Mouse (Mus musculus) frontal cortex, postnatal 36 days (tissue): ENCODE measurements around the gene Marco.

Experiments
- DNase-seq, 2 experiments: peaks; one replicate each; pipeline ENCODE4 v3.0.0; 2022; ENCODE audit warnings: low spot score in 2 of 2

Gene Marco

GRCm38 (mm10) chr1:120504924-120505323 lies at the start of gene Marco:
Gene Marco, minus strand, starts transcription at chr1:120505024.
- DNase-seq: no peak

GRCm38 (mm10) chr1:120539506-120540029 lies 34.7 kb upstream of the Marco start:
- DNase-seq: no peak

DNA sequence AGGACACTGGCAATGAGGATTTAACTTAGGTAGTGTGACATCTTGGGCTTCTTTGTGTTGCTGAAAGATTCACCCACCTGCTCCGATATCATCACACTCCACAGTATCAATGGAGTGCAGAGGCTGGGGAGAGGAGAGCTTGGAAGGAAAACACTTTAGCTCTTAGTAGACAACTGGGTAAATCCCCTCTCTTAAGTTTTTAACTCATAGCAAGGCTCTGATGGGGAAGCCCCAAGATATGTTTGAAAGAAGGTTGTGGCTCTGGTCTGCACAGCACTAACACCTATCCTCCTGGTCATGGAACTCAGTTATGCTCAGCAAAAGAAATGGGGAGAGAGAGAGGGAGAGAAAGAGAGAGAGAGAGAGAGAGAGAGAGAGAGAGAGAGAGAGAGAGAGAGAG lies 32.2 kb upstream of the Marco start:
- no peak for DNase-seq

DNA sequence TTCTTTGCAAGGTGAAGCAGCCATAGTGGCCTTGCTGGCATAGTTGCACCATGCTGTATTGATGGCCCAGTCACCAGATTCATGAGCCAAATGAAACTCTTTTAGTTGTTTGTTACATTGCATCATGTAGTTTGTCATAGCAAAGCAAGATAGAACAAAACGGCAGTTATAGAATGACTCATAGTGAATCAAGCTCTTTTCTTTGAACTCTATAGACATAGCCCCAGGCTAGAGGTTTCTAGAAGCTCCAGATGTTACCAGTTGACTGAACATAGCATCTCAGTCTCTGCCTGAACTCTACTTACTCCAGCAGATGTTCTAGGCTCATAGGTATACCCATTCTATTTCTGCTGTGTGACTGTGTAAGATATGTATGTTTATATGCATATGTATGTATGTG lies 31.1 kb upstream of the Marco start:
- no peak for DNase-seq

DNA sequence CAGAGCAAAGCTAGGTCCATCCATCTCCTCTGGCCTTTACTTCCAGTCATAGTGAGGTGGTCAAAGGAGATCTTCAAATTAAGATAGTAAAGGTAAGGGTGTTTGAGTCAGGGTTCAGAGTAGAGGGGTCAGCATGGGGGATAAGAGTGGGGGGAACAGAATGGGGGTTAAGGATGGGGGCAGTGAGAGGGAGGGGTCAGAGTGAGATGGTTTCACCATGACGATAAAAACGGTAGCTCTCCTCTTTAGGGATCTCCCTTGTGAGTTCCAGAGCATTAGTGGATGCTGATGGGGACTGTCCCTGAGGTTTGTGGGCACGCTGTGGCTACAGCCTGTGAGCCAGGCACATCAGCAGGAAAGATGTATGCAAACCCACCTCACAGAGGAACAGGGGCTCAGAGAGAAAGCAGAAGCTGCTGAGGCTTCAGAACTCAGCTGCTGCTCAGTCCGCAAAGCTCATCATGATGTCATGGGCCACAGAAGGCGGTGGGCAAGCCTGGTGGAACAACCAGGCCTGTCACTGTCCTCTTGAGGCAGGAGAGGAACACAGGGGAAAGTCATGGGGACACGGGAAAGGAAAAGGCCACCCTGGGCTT lies 27.6 kb upstream of the Marco start:
- no peak for DNase-seq

DNA sequence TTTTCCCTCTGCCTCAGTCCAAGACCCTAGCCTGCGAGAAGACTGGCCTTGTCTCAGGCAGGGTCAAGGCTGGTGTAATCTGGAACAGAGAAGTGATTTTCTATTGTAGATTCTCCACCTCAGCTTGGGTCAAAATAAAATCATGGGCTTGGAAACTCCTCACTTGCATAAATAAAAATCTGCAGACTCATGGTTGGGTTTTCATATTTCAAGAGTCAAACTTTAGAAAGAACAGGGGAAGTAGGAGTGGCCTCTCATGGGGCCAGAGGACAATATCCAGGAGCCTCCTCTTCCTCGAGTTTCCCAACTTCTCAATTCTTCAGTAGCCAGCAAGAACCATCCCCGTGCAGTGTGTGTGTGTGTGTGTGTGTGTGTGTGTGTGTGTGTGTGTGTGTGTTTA lies 26.9 kb upstream of the Marco start:
- DNase-seq: no peak

GRCm38 (mm10) chr1:120529881-120530280 lies 25.1 kb upstream of the Marco start:
- no peak for DNase-seq

GRCm38 (mm10) chr1:120517618-120518017 lies 12.8 kb upstream of the Marco start:
- DNase-seq: no peak

- DNase-seq: no peak
Measured at GRCm38 (mm10) chr1:120510311-120510710, 5.5 kb upstream of the Marco start.

DNA sequence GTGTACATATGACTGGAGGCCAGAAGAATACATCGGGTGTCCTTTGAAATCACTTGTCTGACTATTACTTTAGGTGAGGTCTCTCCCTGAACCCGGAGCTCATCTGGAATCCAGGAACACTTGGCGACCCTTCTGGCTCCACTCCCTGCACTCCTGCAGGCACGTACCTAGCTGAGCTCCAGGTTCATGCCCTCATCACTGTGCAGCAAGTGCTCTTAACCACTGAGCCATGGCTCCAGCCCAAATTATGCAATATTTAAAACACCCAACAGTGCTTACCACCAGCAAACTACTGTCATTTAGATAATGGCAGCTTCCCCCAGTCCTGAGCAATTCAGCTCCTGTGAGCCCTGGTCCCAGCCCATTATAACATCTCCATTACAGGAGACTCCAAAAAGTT lies 4.2 kb upstream of the Marco start:
- DNase-seq: no peak

DNA sequence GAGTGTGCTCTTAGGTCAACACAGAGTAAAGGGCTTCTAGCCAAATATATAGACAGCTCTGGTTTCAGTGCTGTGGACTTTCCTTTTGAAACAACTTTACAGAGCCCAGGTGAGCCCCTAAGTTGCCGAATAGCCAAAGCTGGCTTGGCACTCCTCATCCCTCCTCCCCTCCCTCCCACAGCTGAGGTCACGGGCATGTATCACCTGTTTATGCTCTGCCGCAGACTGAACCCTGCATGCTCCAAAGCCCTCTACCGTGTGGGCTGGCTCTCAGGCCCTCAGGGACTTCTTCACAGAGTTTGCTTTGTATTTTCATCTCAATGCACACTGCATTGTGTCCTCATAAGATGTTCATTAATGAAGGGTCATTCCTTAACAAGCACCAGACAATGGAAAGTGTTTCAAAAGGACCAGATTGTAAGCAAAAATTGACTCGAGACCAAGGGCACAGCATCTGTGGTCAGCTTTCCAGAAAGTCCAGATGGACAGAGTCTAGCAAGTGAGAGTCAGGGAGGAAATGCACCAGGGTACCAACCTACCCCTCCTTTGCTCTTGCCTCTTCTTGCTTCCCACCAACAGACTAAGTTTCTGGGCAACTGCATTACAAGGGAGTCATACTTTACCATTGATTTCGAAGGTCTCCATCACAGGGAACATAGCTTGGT lies 646 bp downstream of the Marco start:
- no peak for DNase-seq

GRCm38 (mm10) chr1:120501496-120501895 lies 3.3 kb downstream of the Marco start:
- no peak for DNase-seq

DNA sequence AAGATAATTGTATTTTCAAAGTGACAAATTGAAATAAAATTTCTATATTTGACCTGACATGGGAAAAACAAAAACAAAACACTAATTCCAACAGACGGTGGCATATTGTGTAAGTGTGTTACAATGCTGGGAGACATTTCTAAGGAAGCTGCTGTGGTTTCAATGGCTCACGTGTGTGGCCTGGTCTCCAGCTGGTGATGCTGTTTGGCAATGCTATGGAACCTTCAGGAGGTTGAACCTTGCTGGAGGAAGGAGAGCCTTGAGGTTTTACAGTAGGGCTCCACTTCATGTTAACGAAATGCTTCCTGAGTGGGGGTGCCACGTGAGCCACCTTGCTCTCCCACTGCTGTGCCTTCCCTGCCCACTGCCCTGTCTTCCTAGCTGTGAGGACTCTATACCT lies 6.8 kb downstream of the Marco start:
- DNase-seq: no peak

DNA sequence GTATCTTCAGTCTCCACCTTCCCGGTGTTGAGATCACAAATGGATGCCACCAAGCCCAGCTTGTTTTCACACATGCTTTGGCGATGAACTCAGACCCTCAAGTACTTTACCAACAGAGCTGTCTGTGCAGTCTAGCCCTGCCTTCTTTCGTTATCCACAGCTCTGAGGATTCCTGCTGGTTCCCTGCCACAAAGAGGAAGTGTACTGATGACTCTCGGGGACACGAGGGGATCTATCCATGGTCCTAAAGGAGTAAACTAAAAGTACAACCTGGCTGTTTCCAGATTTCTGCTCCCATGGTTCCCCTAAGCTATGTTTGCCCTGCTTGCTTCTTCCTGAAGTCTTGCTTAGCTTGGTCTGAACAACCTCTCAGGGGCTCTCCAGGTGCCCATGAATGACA lies 23.9 kb downstream of the Marco start:
- no peak for DNase-seq

- DNase-seq: no peak
Measured at GRCm38 (mm10) chr1:120474825-120475224, 30.0 kb downstream of the Marco start.

- peak; percentile 13 to 29 for DNase-seq
Measured at GRCm38 (mm10) chr1:120468891-120469290, 35.9 kb downstream of the Marco start.

GRCm38 (mm10) chr1:120467323-120467722 lies 37.5 kb downstream of the Marco start:
- no peak for DNase-seq

GRCm38 (mm10) chr1:120466751-120467150 lies 38.1 kb downstream of the Marco start:
- no peak for DNase-seq

DNA sequence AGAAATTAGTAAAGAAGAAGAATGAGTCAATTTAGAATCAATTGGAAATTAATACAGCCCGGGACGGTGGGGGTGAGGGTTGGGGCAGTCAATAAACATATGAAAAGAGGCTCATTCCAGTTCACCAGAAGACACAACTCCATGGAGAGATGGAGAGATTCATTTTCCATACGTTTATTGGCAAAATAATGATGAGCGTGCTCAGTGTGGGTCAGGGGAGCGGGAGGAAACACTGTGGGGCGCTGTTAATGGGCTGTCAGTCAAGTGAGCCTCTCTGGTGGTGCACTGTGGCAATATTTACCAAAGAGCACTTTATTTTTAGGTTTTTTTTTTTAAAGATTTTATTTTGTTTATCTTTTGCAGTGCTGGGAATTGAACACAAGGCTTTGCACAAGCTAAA lies 45.8 kb downstream of the Marco start:
- DNase-seq: no peak

DNA sequence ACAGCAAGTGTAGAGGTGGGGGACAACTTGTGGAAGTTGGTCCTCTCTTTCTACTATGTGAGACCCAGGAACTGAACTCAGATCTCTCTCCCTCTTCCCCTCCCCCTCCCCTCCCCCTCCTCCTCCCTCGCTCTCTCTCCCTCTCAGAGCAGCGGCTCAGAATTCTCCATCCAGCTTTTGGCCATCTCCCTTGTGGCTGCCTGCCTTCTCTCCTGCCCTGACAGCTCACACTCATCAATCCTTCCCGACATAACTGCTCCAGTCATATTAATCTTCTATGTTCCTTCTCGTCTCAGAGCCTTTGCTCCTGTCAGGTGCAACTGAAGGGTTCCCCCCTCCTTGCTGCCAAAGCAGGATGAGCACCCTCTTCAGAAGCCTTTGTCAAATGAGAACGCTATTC lies 46.3 kb downstream of the Marco start:
- DNase-seq: no peak

- DNase-seq: no peak
Measured at GRCm38 (mm10) chr1:120451486-120452270, 53.1 kb downstream of the Marco start.

DNA sequence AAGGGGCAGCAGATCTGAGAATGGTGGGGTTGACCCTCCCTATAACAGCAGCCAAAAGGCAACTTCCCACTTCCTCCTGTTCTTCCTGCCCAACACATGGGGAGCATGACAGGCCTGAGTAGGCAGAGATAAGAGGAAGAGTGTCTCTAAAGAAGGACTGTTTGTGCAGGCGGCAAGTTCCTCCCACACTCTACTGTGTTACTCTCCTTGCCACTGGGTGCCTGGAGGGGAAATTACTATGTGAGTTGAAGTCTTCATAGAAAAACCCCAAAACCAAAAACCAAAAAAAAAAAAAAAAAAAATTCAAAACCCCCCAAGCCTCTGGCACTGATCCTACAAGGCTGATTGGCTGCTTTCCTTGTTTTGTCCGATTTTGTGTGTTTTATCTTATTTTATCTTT lies 55.2 kb downstream of the Marco start:
- DNase-seq: no peak

DNA sequence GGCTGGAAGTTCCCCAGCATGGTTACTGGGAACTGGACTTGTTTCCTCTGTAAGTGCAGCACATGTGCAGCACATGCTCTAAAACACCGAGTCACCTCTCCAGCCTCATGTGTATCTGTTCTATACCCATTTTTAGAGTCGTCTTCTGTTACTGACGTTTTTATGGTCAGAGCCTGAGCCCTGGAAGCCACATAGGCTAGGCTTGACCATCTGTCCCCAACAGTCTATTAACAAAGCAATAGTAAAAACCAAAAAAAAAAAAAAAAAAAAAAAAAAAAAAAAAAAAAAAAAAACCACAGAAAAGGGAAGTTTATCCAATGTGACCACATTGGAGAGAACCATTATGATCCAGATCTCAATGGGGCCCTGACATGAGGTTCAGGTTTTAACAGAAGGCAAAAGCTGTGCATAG lies 61.6 kb downstream of the Marco start:
- no peak for DNase-seq
